Mouse (Mus musculus): ENCODE data around the gene E330009J07Rik.
A peak's percentile ranks its signal among the peaks of the same experiment; 100 is the strongest.

E330009J07Rik gene

GRCm38 (mm10) chr6:40436047-40436483, at the start of gene E330009J07Rik:
Gene E330009J07Rik, minus strand, starts transcription at chr6:40436135.
- peak; percentile 86 for DNase-seq (ENCODE audit: low spot score)

- DNase-seq (ENCODE audit: low spot score) = no peak
Observed at GRCm38 (mm10) chr6:40482318-40482717, 46.4 kb upstream of the E330009J07Rik start.

GRCm38 (mm10) chr6:40479705-40480104, 43.8 kb upstream of the E330009J07Rik start:
- DNase-seq (ENCODE audit: low spot score) = no peak

GRCm38 (mm10) chr6:40476132-40476531, 40.2 kb upstream of the E330009J07Rik start:
- DNase-seq (ENCODE audit: low spot score) = no peak

- DNase-seq (ENCODE audit: low spot score) = no peak
Observed at GRCm38 (mm10) chr6:40471720-40472010, 35.7 kb upstream of the E330009J07Rik start.

GRCm38 (mm10) chr6:40470916-40471719, 35.2 kb upstream of the E330009J07Rik start, which contains the start of gene Ssbp1:
Gene Ssbp1, plus strand, starts transcription at chr6:40471352.
- DNase-seq (ENCODE audit: low spot score) = peak; percentile 83

- DNase-seq (ENCODE audit: low spot score) = no peak
Observed at GRCm38 (mm10) chr6:40465710-40466109, 29.8 kb upstream of the E330009J07Rik start.

GRCm38 (mm10) chr6:40454436-40455041, 18.6 kb upstream of the E330009J07Rik start:
- no peak for DNase-seq (ENCODE audit: low spot score)

GRCm38 (mm10) chr6:40448626-40449025, 12.7 kb upstream of the E330009J07Rik start:
- no peak for DNase-seq (ENCODE audit: low spot score)

- no peak for DNase-seq (ENCODE audit: low spot score)
Observed at GRCm38 (mm10) chr6:40443281-40443928, 7.5 kb upstream of the E330009J07Rik start.

- no peak for DNase-seq (ENCODE audit: low spot score)
Observed at GRCm38 (mm10) chr6:40441755-40442154, 5.8 kb upstream of the E330009J07Rik start.

- DNase-seq (ENCODE audit: low spot score) = no peak
Observed at GRCm38 (mm10) chr6:40441276-40441675, 5.3 kb upstream of the E330009J07Rik start.

GRCm38 (mm10) chr6:40439731-40440130, 3.8 kb upstream of the E330009J07Rik start:
- DNase-seq (ENCODE audit: low spot score) = no peak

- DNase-seq (ENCODE audit: low spot score) = no peak
Observed at GRCm38 (mm10) chr6:40438936-40439335, 3.0 kb upstream of the E330009J07Rik start, which contains the start of gene Wee2. Gene Wee2, plus strand, starts transcription at chr6:40439088.

GRCm38 (mm10) chr6:40435151-40436046, 536 bp downstream of the E330009J07Rik start:
- DNase-seq (ENCODE audit: low spot score) = peak; percentile 31

- no peak for DNase-seq (ENCODE audit: low spot score)
Observed at GRCm38 (mm10) chr6:40434697-40435096, 1.2 kb downstream of the E330009J07Rik start.

GRCm38 (mm10) chr6:40432346-40433275, 3.3 kb downstream of the E330009J07Rik start:
- DNase-seq (ENCODE audit: low spot score) = no peak

GRCm38 (mm10) chr6:40431812-40432211, 4.1 kb downstream of the E330009J07Rik start:
- DNase-seq (ENCODE audit: low spot score) = no peak

- DNase-seq (ENCODE audit: low spot score) = no peak
Observed at GRCm38 (mm10) chr6:40431356-40431755, 4.6 kb downstream of the E330009J07Rik start.

- no peak for DNase-seq (ENCODE audit: low spot score)
Observed at GRCm38 (mm10) chr6:40430878-40431277, 5.1 kb downstream of the E330009J07Rik start.

- no peak for DNase-seq (ENCODE audit: low spot score)
Observed at GRCm38 (mm10) chr6:40430251-40430650, 5.7 kb downstream of the E330009J07Rik start.

Measured in urinary bladder, postnatal 25 days (tissue).